16 mouse cellular contexts compared by ENCODE assay signal in genomic region chr19:34731356-34731755, GRCm38 (mm10). TPM values are rescaled to one million over a fixed set of nuclear protein-coding genes. Genes with fewer than 3 reads are reported as not detected.
"Had no signal": no experiment of that assay in that cellular context is flagged by ENCODE, and none has a peak within 500 bp of the region (broad histone marks: within the 10 kb centered on the region; RNA-seq: fewer than 3 reads in every experiment).

No protein-coding gene starts in this region.

- ATAC-seq: liver, embryonic 12.5 days had no signal

- DNase-seq: kidney, postnatal 36 days; lung, embryonic 14.5 days; lung, postnatal 10 days; lung, postnatal 4 days; midbrain, embryonic 14.5 days; retina, postnatal 1 day; right cerebral cortex, postnatal 4 days; spleen, adult 18-20 months; thymus, adult 18-20 months; thymus, postnatal 14 days had no signal

- H3K4me1 ChIP-seq: limb, embryonic 15.5 days; liver, embryonic 12.5 days; midbrain, embryonic 10.5 days; neural tube, embryonic 12.5 days had no signal

- H3K9me3 ChIP-seq: limb, embryonic 15.5 days; liver, embryonic 12.5 days; midbrain, embryonic 10.5 days; neural tube, embryonic 12.5 days had no signal

- H3K9ac ChIP-seq: limb, embryonic 15.5 days; liver, embryonic 12.5 days; lung, embryonic 14.5 days; neural tube, embryonic 12.5 days had no signal

- H3K4me2 ChIP-seq: limb, embryonic 15.5 days; liver, embryonic 12.5 days; lung, embryonic 14.5 days; neural tube, embryonic 12.5 days had no signal

- H3K27me3 ChIP-seq: limb, embryonic 15.5 days; liver, embryonic 12.5 days; neural tube, embryonic 12.5 days had no signal

- H3K4me3 ChIP-seq: limb, embryonic 15.5 days; liver, embryonic 12.5 days; midbrain, embryonic 10.5 days; neural tube, embryonic 12.5 days had no signal

- H3K36me3 ChIP-seq: limb, embryonic 15.5 days; liver, embryonic 12.5 days; midbrain, embryonic 10.5 days; neural tube, embryonic 12.5 days had no signal

- H3K27ac ChIP-seq: kidney, postnatal 0 days; liver, embryonic 12.5 days; midbrain, embryonic 10.5 days; neural tube, embryonic 12.5 days had no signal

RNA-seq across cellular contexts. Expression of gene Slc16a12, which starts 15.7 kb away (rescaled TPM):
- total RNA-seq: megakaryocyte, adult 5-6 weeks had no signal
